Mouse (Mus musculus) liver, embryonic 14.5 days (tissue): ENCODE results near the gene Lekr1. TPM values are rescaled to one million over a fixed set of nuclear protein-coding genes. Genes with fewer than 3 reads are reported as not detected.
A peak's percentile ranks its signal among the peaks of the same experiment; 100 is the strongest.

Experiments
- ATAC-seq: fragments of 200-750 bp; cut with Nextera tagmentation; 2 replicates; pipeline ENCODE4 v1.8.0; 2017; ENCODE audit warnings: moderate number of reproducible peaks, mild to moderate bottlenecking, moderate library complexity; ENCODE audit not compliant: insufficient read depth
- DNase-seq, 3 experiments: peaks; one replicate each; pipeline ENCODE4 v3.0.0-alpha.2; 2012 to 2013; ENCODE audit warnings: low read depth in 3 of 3, low spot score in 3 of 3
- H3K27ac ChIP-seq: fragments of 300-500 bp; sonication (generic); 2 replicates; pipeline ENCODE4 v1.5.1; 2014; ENCODE audit warnings: moderate library complexity, mild to moderate bottlenecking, control low read depth, inconsistent platforms
- H3K27me3 ChIP-seq: fragments of 300-500 bp; sonication (generic); 2 replicates; pipeline ENCODE4 v1.6.1; 2014; ENCODE audit warnings: mild to moderate bottlenecking, low read length, moderate library complexity; ENCODE audit not compliant: control insufficient read depth, insufficient read depth
- H3K36me3 ChIP-seq: fragments of 300-500 bp; sonication (generic); replicated peaks from 2 replicates; pipeline ENCODE4 v1.6.1; 2014; ENCODE audit warnings: low read depth; ENCODE audit not compliant: control insufficient read depth, insufficient read depth
- H3K4me1 ChIP-seq, 2 experiments: fragments of 200-500 bp in 1 of 2; fragments of 300-500 bp in 1 of 2; sonication (generic) in 1 of 2; replicated peaks; 2 replicates each; pipeline ENCODE4 v1.6.1; 2012 to 2014; ENCODE audit warnings: antibody characterized with exemption in 1 of 2, inconsistent platforms in 1 of 2, low read length in 1 of 2; ENCODE audit not compliant: control insufficient read depth in 2 of 2, insufficient read depth in 2 of 2
- H3K4me2 ChIP-seq: fragments of 300-500 bp; sonication (generic); 2 replicates; pipeline ENCODE4 v1.6.1; 2014; ENCODE audit warnings: low read depth, mild to moderate bottlenecking, control low read depth, moderate library complexity
- H3K4me3 ChIP-seq, 2 experiments: fragments of 200-500 bp in 1 of 2; fragments of 300-500 bp in 1 of 2; sonication (generic) in 1 of 2; 2 replicates each; pipeline ENCODE4 v1.5.1; 2012 to 2014; ENCODE audit warnings: low read depth in 2 of 2, low read length in 2 of 2, mild to moderate bottlenecking in 2 of 2, control low read depth in 1 of 2, inconsistent platforms in 1 of 2, moderate library complexity in 1 of 2; ENCODE audit not compliant: insufficient read depth in 1 of 2
- H3K9ac ChIP-seq: fragments of 300-500 bp; sonication (generic); replicated peaks from 2 replicates; pipeline ENCODE4 v1.6.1; 2014; ENCODE audit warnings: mild to moderate bottlenecking, control low read depth, moderate library complexity
- H3K9me3 ChIP-seq: fragments of 300-500 bp; sonication (generic); 2 replicates; pipeline ENCODE4 v1.6.1; 2016; ENCODE audit warnings: low read length, mixed read lengths; ENCODE audit not compliant: control insufficient read depth
- CTCF ChIP-seq: IDR thresholded peaks from 2 replicates; pipeline ENCODE4 v1.5.1; 2016; ENCODE audit warnings: antibody characterized with exemption, low read depth, control low read depth
- EP300 ChIP-seq: IDR thresholded peaks from 2 replicates; pipeline ENCODE4 v1.6.1; 2016; ENCODE audit warnings: antibody characterized with exemption, low read depth
- WGBS: fragments of 180-500 bp; shearing (Covaris S2); extraction: QIAGEN DNeasy Blood & Tissue Kit; methylation state at CpG from one replicate; pipeline ENCODE4 v1.1.7; 2014; ENCODE audit not compliant: insufficient replicate concordance; 5-methylcytosine and 5-hydroxymethylcytosine counted together
- polyA plus RNA-seq, 2 experiments: library from polyadenylated mRNA; depleted of rRNA in 1 of 2; stranded (reverse) in 1 of 2; unstranded in 1 of 2; fragments of >200 nt; fragmentation: Nextera tagmentation in 1 of 2; extraction: Ambion mirVana in 1 of 2; gene quantifications; 2 replicates each; pipeline versions ENCODE4 v1.2.1 to v1.2.3; 2012 to 2014

Gene Lekr1
- polyA plus RNA-seq, 2 experiments, result 0.48 to 0.96 TPM

DNA sequence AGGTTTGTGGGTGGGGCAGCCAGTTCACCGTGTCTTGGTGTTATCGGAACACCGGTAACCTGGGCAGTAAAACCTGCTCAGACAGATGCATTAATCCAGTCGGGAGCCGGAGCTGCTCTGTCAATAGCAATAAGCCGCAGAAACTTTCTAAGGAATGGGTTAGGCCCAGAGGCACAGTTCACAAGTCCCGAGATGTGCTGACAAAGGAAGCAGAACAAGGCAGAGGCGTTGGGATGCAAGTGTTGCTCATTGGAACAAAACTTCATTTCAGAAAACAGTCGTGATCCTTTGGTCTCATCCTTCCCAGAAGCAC is 6.5 kb upstream of the Lekr1 start:
- H3K27me3 ChIP-seq, result peaks cover 32% of the 10 kb centered on the region
- H3K36me3 ChIP-seq, result no peaks in the 10 kb centered on the region
- no peak overlapping the region for H3K27ac ChIP-seq
- H3K4me2 ChIP-seq, result peak overlapping the region; percentile 62
- H3K9ac ChIP-seq, result peak overlapping the region; percentile 2; the same call in 1 of the 2 replicates
- no peak for TF ChIP-seq EP300
- TF ChIP-seq CTCF, result no peak
- ATAC-seq (no peak), DNase-seq (no peak)
- 9% methylated on average over 9 of the region's 9 CpGs for WGBS
- peaks cover 0 to 6% of the 10 kb centered on the region in 2 experiments; a peak in 2 of 4 replicates for H3K4me1 ChIP-seq
- H3K9me3 ChIP-seq, result no peaks in the 10 kb centered on the region
- H3K4me3 ChIP-seq, result peak overlapping the region; percentile 46

- peaks cover 32% of the 10 kb centered on the region for H3K27me3 ChIP-seq
- no peak overlapping the region for H3K27ac ChIP-seq
- H3K4me1 ChIP-seq, result peaks cover 0 to 3% of the 10 kb centered on the region in 2 experiments; a peak in 2 of 4 replicates
- no peak overlapping the region for H3K9ac ChIP-seq
- no peak overlapping the region for H3K4me3 ChIP-seq
- DNase-seq (no peak), ATAC-seq (no peak)
- 63% methylated on average over 4 of the region's 4 CpGs for WGBS
- TF ChIP-seq EP300, result no peak
- no peak for TF ChIP-seq CTCF
- H3K4me2 ChIP-seq, result no peak overlapping the region
- H3K36me3 ChIP-seq, result no peaks in the 10 kb centered on the region
- H3K9me3 ChIP-seq, result no peaks in the 10 kb centered on the region
Measured at GRCm38 (mm10) chr3:65660336-65660735, 5.7 kb upstream of the Lekr1 start.

DNA sequence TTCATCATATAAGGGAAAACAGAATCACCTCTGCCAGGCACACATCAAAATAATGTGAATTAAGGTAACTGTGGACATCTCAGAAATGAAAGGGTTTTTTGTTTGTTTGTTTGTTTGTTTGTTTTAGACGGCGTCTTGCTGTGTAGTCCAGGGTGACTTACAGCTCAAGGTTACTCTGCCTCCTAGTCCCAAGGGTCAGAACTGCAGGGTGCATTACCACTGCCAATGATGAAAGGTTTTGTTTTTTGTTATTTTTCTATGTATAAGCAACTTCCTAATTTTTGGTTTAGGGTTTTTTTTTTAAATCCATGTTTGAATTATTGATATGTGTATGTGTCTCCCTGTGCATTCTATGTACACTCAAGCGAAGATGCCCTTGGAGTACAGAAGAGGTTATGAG is 4.3 kb upstream of the Lekr1 start:
- Histone ChIP-seq H3K4me1 (peaks cover 0 to 9% of the 10 kb centered on the region in 2 experiments; a peak in 3 of 4 replicates), H3K9me3 (no peaks in the 10 kb centered on the region), H3K4me3 (no peak overlapping the region), H3K27me3 (peaks cover 32% of the 10 kb centered on the region), H3K36me3 (no peaks in the 10 kb centered on the region), H3K27ac (no peak overlapping the region), H3K9ac (no peak overlapping the region), H3K4me2 (no peak overlapping the region)
- TF ChIP-seq EP300 (no peak), CTCF (no peak)
- ATAC-seq (no peak), DNase-seq (no peak)
- whole genome bisulfite sequencing, result 50% methylated on average over 3 of the region's 3 CpGs

DNA sequence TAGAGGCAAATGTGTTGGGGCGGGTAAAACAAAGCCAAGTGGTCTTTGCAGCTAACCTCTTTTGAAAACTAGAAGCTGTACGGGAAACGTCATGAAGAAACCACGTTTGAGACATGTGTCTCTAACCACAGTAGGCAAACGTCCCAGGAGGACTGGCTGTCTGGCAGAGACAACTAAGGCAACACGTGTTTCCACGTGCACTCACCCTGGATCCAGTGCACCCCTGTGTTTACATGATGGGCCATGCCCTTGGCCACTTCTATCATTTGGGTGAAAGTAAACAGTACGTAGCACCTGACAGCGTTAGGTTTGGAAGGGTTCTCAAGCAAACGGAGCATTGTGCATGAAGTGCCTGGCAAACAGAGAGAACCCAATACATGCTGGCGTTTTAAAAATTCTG is 2.9 kb upstream of the Lekr1 start:
- H3K9me3 ChIP-seq, result no peaks in the 10 kb centered on the region
- no peaks in the 10 kb centered on the region for H3K36me3 ChIP-seq
- H3K27ac ChIP-seq, result no peak overlapping the region
- no peak overlapping the region for H3K4me3 ChIP-seq
- ATAC-seq (no peak), DNase-seq (no peak)
- peaks cover 0 to 9% of the 10 kb centered on the region in 2 experiments; a peak in 3 of 4 replicates for H3K4me1 ChIP-seq
- no peak overlapping the region for H3K4me2 ChIP-seq
- WGBS, result 44% methylated on average over 11 of the region's 11 CpGs
- no peak for TF ChIP-seq EP300
- no peak for TF ChIP-seq CTCF
- H3K9ac ChIP-seq, result no peak overlapping the region
- H3K27me3 ChIP-seq, result peaks cover 20% of the 10 kb centered on the region

GRCm38 (mm10) chr3:65670216-65670615 is 4.2 kb downstream of the Lekr1 start:
- TF ChIP-seq CTCF (no peak), EP300 (no peak)
- no peaks in the 10 kb centered on the region for H3K9me3 ChIP-seq
- peaks cover 0 to 6% of the 10 kb centered on the region in 2 experiments; a peak in 3 of 4 replicates for H3K4me1 ChIP-seq
- no peak overlapping the region for H3K4me3 ChIP-seq
- no peaks in the 10 kb centered on the region for H3K27me3 ChIP-seq
- no peaks in the 10 kb centered on the region for H3K36me3 ChIP-seq
- WGBS, result 71% methylated on average over 6 of the region's 6 CpGs
- no peak for ATAC-seq
- no peak overlapping the region for H3K9ac ChIP-seq
- no peak for DNase-seq
- H3K4me2 ChIP-seq, result no peak overlapping the region
- H3K27ac ChIP-seq, result no peak overlapping the region
